Mouse (Mus musculus) liver, postnatal 0 days (tissue): ENCODE data around the gene Tdrd9. TPM values are rescaled to one million over a fixed set of nuclear protein-coding genes. Genes with fewer than 3 reads are reported as not detected.

Experiments
- ATAC-seq: fragments of 200-750 bp; cut with Nextera tagmentation; 2 replicates; pipeline ENCODE4 v1.8.0; 2017; ENCODE audit warnings: mild to moderate bottlenecking, moderate library complexity
- DNase-seq: peaks from one replicate; pipeline ENCODE4 v3.0.0-alpha.2; 2016
- H3K27ac ChIP-seq: fragments of 300-500 bp; sonication (generic); 2 replicates; pipeline ENCODE4 v1.5.1; 2014; ENCODE audit warnings: antibody characterized with exemption, moderate library complexity, mild to moderate bottlenecking, low read depth
- H3K27me3 ChIP-seq: fragments of 300-500 bp; sonication (generic); 2 replicates; pipeline ENCODE4 v1.6.1; 2014; ENCODE audit warnings: low read length, control low read depth, mixed read lengths; ENCODE audit not compliant: insufficient read depth
- H3K36me3 ChIP-seq: fragments of 300-500 bp; sonication (generic); replicated peaks from 2 replicates; pipeline ENCODE4 v1.6.1; 2014; ENCODE audit warnings: mild to moderate bottlenecking, control low read depth, low read length, moderate library complexity, mixed read lengths; ENCODE audit not compliant: insufficient read depth
- H3K4me1 ChIP-seq: fragments of 300-500 bp; sonication (generic); 2 replicates; pipeline ENCODE4 v1.6.1; 2014; ENCODE audit warnings: antibody characterized with exemption, mild to moderate bottlenecking, control low read depth; ENCODE audit not compliant: insufficient read depth
- H3K4me2 ChIP-seq: fragments of 300-500 bp; sonication (generic); 2 replicates; pipeline ENCODE4 v1.6.1; 2014; ENCODE audit warnings: low read depth, mild to moderate bottlenecking, low read length, moderate library complexity, mixed read lengths
- H3K4me3 ChIP-seq: fragments of 300-500 bp; sonication (generic); 2 replicates; pipeline ENCODE4 v1.5.1; 2014; ENCODE audit warnings: low read depth, low read length
- H3K9ac ChIP-seq: fragments of 300-500 bp; sonication (generic); replicated peaks from 2 replicates; pipeline ENCODE4 v1.6.1; 2014; ENCODE audit warnings: mild to moderate bottlenecking, moderate library complexity
- H3K9me3 ChIP-seq: fragments of 300-500 bp; sonication (generic); 2 replicates; pipeline ENCODE4 v1.6.1; 2016; ENCODE audit warnings: mild to moderate bottlenecking, control low read depth, low read length, mixed read lengths
- CTCF ChIP-seq: sonication (generic); IDR thresholded peaks from 2 replicates; pipeline ENCODE4 v1.5.1; 2016; ENCODE audit warnings: antibody characterized with exemption, low read depth
- EP300 ChIP-seq: IDR thresholded peaks from 2 replicates; pipeline ENCODE4 v1.6.1; 2016; ENCODE audit warnings: antibody characterized with exemption, low read depth, mild to moderate bottlenecking
- WGBS: fragments of 180-500 bp; shearing (Covaris S2); extraction: QIAGEN DNeasy Blood & Tissue Kit; methylation state at CpG from one replicate; pipeline ENCODE4 v1.1.7; 2014; ENCODE audit not compliant: insufficient replicate concordance; 5-methylcytosine and 5-hydroxymethylcytosine counted together
- polyA plus RNA-seq: library from polyadenylated mRNA; unstranded; fragments of >200 nt; fragmentation: Nextera tagmentation; extraction: Ambion mirVana; gene quantifications from 2 replicates; pipeline ENCODE4 v1.2.1, GENCODE M21; 2015

Tdrd9 gene
- polyA plus RNA-seq, 1 experiment from 2014 or later, result 0.21 TPM

DNA sequence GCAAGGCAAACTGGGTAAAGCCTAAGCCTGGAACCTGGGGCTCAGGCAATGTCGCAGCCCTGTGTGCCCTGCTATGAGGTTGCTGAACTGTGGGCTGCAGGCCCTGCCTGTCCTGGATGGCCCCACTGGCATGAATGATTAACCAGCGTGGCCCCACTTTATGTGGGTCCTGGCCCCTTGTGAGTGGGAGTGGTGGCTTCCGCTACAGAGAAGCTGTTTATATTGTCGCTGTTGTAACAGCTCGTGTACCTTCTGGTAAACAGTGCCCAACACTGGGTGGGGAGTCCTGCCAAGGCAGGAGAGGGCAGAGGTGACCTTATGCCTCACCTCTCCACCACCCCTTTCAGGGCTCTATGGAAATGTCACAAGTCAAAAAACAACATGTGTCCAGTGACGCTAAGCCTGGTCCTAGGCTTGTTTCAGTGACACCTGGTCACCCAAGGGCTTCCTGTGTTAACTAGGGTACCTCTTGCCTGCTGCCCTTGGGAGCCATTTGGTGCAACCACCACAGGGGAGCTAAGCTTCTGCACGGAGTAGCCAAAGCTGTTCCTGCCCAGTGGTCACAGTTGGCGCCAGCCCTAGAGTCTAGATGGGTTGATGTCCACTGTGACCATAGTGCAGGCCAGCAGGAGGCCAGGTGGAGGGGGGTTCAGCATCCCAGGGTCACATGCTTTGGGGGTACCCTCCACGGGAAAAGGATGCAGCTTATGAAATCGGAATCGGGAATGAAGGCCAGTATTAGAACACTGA, 137.5 kb downstream of the Tdrd9 start:
- Histone ChIP-seq H3K4me1 (no peaks in the 10 kb centered on the region; the same call in 1 of the 2 replicates), H3K27me3 (peaks cover 5% of the 10 kb centered on the region; the same call in 1 of the 2 replicates), H3K4me2 (no peak overlapping the region), H3K36me3 (no peaks in the 10 kb centered on the region), H3K4me3 (no peak overlapping the region), H3K9ac (no peak overlapping the region; the same call in 1 of the 2 replicates), H3K27ac (peak overlapping the region; percentile 74), H3K9me3 (no peaks in the 10 kb centered on the region)
- TF ChIP-seq EP300 (no peak), CTCF (no peak)
- peak; percentile 88 for ATAC-seq
- WGBS, result 68% methylated on average over 11 of the region's 11 CpGs
- peak; percentile 63 for DNase-seq

DNA sequence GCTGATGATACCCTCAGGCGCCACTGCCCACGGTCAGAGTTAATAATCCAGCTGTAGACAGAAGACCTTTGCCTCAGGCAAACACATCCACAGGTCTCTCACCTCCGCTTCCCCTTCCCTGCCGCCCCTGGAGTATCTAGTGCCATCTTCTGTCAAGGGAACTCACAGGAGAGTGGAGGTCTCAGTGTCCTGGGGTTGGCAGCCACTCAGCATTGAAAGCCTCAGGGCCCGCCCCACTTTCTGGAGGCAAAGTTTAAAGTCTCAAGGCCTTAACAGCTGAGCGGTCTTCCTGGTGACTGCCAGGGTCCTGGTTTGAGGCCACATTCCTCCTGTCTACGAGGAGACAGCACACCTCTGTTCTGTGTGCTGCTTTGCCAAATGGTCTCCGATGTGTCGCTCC, 138.3 kb downstream of the Tdrd9 start:
- TF ChIP-seq EP300 (no peak), CTCF (no peak)
- Histone ChIP-seq H3K4me2 (no peak overlapping the region), H3K36me3 (no peaks in the 10 kb centered on the region), H3K9me3 (no peaks in the 10 kb centered on the region), H3K27me3 (peaks cover 5% of the 10 kb centered on the region; the same call in 1 of the 2 replicates), H3K4me1 (no peaks in the 10 kb centered on the region; the same call in 1 of the 2 replicates), H3K27ac (peak overlapping the region; percentile 74; the same call in 1 of the 2 replicates), H3K4me3 (no peak overlapping the region), H3K9ac (no peak overlapping the region)
- ATAC-seq (no peak), DNase-seq (no peak)
- 69% methylated on average over 9 of the region's 9 CpGs for WGBS

DNA sequence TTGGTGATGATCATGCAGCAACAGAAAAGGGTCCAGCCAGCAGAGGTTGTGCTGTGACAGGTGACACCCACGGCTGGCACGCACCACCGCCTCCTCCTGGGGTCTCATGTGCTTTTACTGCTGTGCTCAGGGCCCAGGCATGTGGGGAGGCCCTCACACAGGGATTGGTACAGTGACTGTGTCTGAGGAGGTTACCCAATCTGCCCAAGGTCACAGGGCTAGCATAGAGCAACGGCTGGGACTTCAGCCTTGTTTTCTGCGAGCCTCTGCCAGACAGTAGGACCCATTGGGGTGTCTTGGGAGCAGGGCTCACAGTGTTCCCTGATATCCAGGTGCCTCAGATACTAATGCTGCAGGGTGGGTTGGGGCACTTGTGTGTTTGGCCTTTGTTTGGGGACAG, 140.0 kb downstream of the Tdrd9 start:
- no peak for ATAC-seq
- no peak overlapping the region for H3K9ac ChIP-seq

DNA sequence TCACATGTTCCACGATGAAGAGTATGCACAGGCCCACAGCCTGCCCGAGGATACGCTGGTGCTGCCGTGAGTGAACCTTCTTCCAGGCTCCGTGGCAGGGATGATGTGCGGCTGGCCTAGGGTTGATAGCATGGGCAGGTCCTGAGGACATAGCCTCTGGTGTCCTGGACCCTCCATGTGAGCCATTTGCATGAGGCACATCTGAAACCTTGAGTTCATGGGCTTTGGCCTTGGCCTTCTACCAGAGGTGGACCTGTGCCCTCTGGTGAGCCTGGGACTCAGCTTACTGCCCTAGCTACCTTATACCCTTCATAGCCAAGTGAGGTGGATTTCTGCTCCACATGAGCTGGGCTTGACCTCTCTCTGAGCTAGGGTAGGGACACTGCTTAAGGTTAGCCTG, 140.9 kb downstream of the Tdrd9 start:
- WGBS, result 95% methylated on average over 6 of the region's 6 CpGs
- H3K27me3 ChIP-seq, result no peaks in the 10 kb centered on the region
- H3K36me3 ChIP-seq, result no peaks in the 10 kb centered on the region
- DNase-seq (no peak), ATAC-seq (no peak)
- no peaks in the 10 kb centered on the region for H3K9me3 ChIP-seq
- H3K4me3 ChIP-seq, result no peak overlapping the region
- no peak for TF ChIP-seq EP300
- TF ChIP-seq CTCF, result no peak
- no peak overlapping the region for H3K4me2 ChIP-seq
- no peaks in the 10 kb centered on the region; the same call in 1 of the 2 replicates for H3K4me1 ChIP-seq
- no peak overlapping the region for H3K27ac ChIP-seq
- H3K9ac ChIP-seq, result no peak overlapping the region

More for the DNA sequence above, 140.0 kb downstream of the Tdrd9 start:
- no peak overlapping the region for H3K4me3 ChIP-seq
- H3K36me3 ChIP-seq, result no peaks in the 10 kb centered on the region
- H3K4me2 ChIP-seq, result no peak overlapping the region
- no peaks in the 10 kb centered on the region; the same call in 1 of the 2 replicates for H3K4me1 ChIP-seq
- DNase-seq, result no peak
- TF ChIP-seq EP300, result no peak
- no peak for TF ChIP-seq CTCF
- no peak overlapping the region for H3K27ac ChIP-seq
- no peaks in the 10 kb centered on the region for H3K27me3 ChIP-seq
- no peaks in the 10 kb centered on the region for H3K9me3 ChIP-seq
- WGBS, result 81% methylated on average over 5 of the region's 5 CpGs

DNA sequence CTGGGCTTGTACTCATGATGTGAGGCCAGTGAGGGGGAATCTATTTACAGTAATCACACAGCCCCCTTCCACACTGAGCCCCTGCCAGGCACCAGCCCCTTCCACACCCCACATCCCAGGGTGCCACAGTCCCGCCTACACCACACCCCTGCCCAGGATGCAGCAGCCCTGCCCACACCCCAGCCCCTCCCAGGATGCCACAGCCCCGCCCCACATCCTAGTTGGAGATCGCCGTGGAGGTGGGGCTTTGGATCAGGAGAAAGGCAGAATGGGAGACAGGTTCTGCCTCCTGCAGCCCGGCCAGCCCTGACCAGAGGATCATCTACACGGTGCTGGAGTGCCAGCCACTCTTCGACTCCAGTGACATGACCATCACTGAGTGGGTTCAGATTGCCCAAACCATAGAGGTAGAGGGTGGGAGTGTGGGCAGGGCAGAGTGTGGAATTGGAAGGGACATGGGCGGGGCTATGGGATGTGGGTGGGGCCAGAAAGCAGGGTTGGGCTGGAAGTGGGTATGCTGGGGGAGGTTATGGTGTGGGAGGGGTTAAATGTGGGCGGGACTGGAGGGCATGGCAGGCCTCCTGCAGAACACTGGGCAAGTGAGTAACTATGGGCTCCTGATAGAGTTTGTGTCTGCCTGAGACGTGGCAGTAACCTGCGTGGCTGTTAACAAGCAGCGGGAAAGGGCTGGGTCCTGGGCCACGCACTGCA, 141.5 kb downstream of the Tdrd9 start:
- Histone ChIP-seq H3K9me3 (no peaks in the 10 kb centered on the region), H3K9ac (no peak overlapping the region), H3K27ac (no peak overlapping the region), H3K27me3 (no peaks in the 10 kb centered on the region), H3K4me1 (no peaks in the 10 kb centered on the region; the same call in 1 of the 2 replicates), H3K4me3 (no peak overlapping the region), H3K36me3 (no peaks in the 10 kb centered on the region), H3K4me2 (no peak overlapping the region)
- WGBS, result 23% methylated on average over 13 of the region's 13 CpGs
- TF ChIP-seq EP300, result no peak
- no peak for TF ChIP-seq CTCF
- DNase-seq, result no peak
- no peak for ATAC-seq

DNA sequence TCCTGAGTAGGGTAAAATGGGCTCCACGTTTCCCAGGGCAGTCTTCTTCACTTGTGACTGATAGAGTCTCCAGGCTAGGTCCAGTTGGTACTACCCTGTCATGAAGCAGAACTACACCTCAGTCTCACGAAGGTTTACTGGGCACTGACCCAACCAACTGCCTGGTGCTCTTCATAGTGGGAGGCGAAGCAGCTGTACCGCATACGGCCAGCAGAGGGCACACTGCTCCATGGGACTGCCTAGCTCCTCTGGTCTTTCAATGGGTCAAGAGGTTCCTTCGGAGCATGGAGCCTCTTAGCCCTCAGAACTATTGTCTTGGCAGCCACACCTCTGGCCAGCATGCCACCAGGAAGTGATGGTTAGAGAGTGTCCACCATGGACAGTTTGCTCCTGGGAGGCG, 142.4 kb downstream of the Tdrd9 start:
- 13% methylated on average over 7 of the region's 7 CpGs for WGBS
- no peak for ATAC-seq

More for the DNA sequence above, 142.4 kb downstream of the Tdrd9 start:
- no peaks in the 10 kb centered on the region for H3K9me3 ChIP-seq
- no peaks in the 10 kb centered on the region for H3K27me3 ChIP-seq
- no peak overlapping the region for H3K4me3 ChIP-seq
- no peak overlapping the region for H3K27ac ChIP-seq
- H3K9ac ChIP-seq, result no peak overlapping the region
- no peaks in the 10 kb centered on the region for H3K4me1 ChIP-seq
- peak; percentile 83 for DNase-seq
- H3K36me3 ChIP-seq, result no peaks in the 10 kb centered on the region
- no peak overlapping the region for H3K4me2 ChIP-seq
- peak; percentile 98 for TF ChIP-seq CTCF
- TF ChIP-seq EP300, result no peak
